Mouse (Mus musculus) liver, adult 2 months (tissue): Measurements from ENCODE around the gene Fam71a. TPM values are rescaled to one million over a fixed set of nuclear protein-coding genes. Genes with fewer than 3 reads are reported as not detected.
A peak's percentile ranks its signal among the peaks of the same experiment; 100 is the strongest.

Experiments
- DNase-seq: peaks from one replicate; pipeline ENCODE4 v3.0.0-alpha.2; 2011; ENCODE audit warnings: low read depth, low spot score; ENCODE audit errors: extremely low read depth
- H3K27ac ChIP-seq: fragments of 200-500 bp; replicated peaks from 2 replicates; pipeline ENCODE4 v1.5.1; 2012; ENCODE audit warnings: low read depth, mild to moderate bottlenecking, control low read depth, inconsistent platforms, low read length; ENCODE audit not compliant: insufficient read depth
- H3K27me3 ChIP-seq: fragments of 200-500 bp; 2 replicates; pipeline ENCODE4 v1.6.1; 2012; ENCODE audit warnings: mild to moderate bottlenecking, moderate library complexity, low read length, inconsistent platforms; ENCODE audit not compliant: control insufficient read depth, insufficient read depth
- H3K36me3 ChIP-seq: fragments of 200-500 bp; 2 replicates; pipeline ENCODE4 v1.6.1; 2012; ENCODE audit warnings: low read length, inconsistent platforms; ENCODE audit not compliant: control insufficient read depth, insufficient read depth
- H3K4me1 ChIP-seq: fragments of 200-500 bp; 2 replicates; pipeline ENCODE4 v1.6.1; 2011; ENCODE audit warnings: low read length; ENCODE audit not compliant: control insufficient read depth, insufficient read depth
- H3K4me3 ChIP-seq: fragments of 200-500 bp; 2 replicates; pipeline ENCODE4 v1.5.1; 2011; ENCODE audit warnings: low read depth, mild to moderate bottlenecking, control low read depth, low read length, moderate library complexity; ENCODE audit not compliant: insufficient read depth
- H3K79me2 ChIP-seq: fragments of 200-500 bp; 2 replicates; pipeline ENCODE4 v1.6.1; 2012; ENCODE audit warnings: inconsistent platforms, mild to moderate bottlenecking, low read length, moderate library complexity; ENCODE audit not compliant: control insufficient read depth, insufficient read depth
- H3K9ac ChIP-seq: fragments of 200-500 bp; 2 replicates; pipeline ENCODE4 v1.6.1; 2012; ENCODE audit warnings: low read depth, mild to moderate bottlenecking, control low read depth, inconsistent platforms, low read length
- CTCF ChIP-seq: fragments of 200-500 bp; IDR thresholded peaks from 2 replicates; pipeline ENCODE4 v1.5.1; 2011; ENCODE audit warnings: low read depth, low read length, control low read depth
- POLR2A ChIP-seq: fragments of 200-500 bp; IDR thresholded peaks from 2 replicates; pipeline ENCODE4 v1.6.1; 2011; ENCODE audit warnings: low read length, control low read depth; ENCODE audit not compliant: insufficient read depth; ENCODE audit errors: extremely low read depth
- WGBS: fragments of 180-500 bp; shearing (Covaris S2); methylation state at CpG from one replicate; pipeline ENCODE4 v1.1.7; 2018; 5-methylcytosine and 5-hydroxymethylcytosine counted together
- polyA plus RNA-seq: library from polyadenylated mRNA; depleted of rRNA; stranded (reverse); fragments of >200 nt; gene quantifications from 2 replicates; pipeline ENCODE4 v1.2.3, GENCODE M21; 2012
- total RNA-seq: library from RNA; depleted of rRNA; stranded (reverse); fragments of >200 nt; gene quantifications from 2 replicates; pipeline ENCODE4 v1.2.3, GENCODE M21; 2014

Gene Fam71a
- total and polyA plus RNA-seq, 2 experiments = not detected

DNA sequence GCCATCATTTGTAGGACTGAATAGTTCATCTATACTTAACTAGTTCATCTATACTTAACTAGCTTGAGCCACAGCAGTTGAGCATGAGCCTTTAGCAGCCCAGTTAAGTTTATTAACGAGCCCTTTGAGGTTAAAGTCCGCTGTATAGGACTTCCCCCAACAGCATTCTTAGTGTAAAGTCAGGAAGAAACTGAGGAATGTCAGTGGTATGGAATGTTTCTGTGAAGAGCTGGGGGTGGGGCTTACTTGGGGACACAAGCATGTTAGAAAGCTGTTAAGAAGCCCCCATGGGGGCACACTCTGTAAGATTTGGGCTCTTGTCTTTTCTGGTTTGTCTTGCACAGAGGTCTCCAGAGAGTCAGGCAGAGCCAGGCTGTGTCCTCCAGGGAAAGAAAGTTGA, 15.2 kb upstream of the Fam71a start:
- TF ChIP-seq CTCF = no peak
- no peak for TF ChIP-seq POLR2A
- no peak for DNase-seq
- 0 out of 2 replicates have a peak, but pooled peaks cover under 1% of the 10 kb centered on the region for H3K27me3 ChIP-seq
- H3K9ac ChIP-seq = no peak overlapping the region
- no peak overlapping the region for H3K27ac ChIP-seq
- 83% methylated on average over 2 of the region's 2 CpGs for WGBS
- H3K36me3 ChIP-seq = no peaks in the 10 kb centered on the region
- H3K79me2 ChIP-seq = no peaks in the 10 kb centered on the region
- no peak overlapping the region for H3K4me3 ChIP-seq
- peaks cover 12% of the 10 kb centered on the region for H3K4me1 ChIP-seq

DNA sequence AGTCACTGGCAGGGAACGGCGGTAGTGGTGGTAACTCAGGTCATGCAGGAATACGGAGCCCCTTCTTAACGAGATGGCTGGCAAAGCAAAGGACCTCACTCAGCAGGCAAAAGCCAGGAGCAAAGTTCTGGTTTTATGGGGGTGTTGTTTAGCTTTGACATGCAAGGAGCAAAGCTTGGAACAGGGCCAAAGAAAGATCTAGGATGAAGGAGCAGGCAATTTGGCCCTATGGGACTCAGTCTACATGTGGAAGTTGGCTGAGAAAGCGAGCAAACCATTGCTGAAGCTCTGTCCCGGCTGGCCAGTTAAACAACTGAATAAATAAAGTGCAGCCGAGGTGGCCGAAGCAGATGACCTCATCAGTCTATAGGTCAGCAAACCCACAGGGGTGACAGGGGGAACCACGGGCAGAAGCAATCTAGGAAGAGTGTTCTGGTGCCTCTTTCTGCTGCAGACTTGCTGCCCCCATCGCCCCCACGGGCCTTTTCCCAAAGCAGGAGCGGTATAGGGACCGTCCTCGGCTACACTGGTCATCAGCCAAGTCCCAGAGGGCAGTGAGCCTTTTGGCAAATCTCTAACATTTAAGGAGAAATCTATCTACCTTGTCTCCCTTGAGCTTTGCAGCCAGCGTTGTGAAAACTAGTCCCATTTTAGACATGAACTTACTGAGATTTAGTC, 14.0 kb upstream of the Fam71a start:
- TF ChIP-seq POLR2A (no peak), CTCF (no peak)
- H3K27me3 ChIP-seq = no peaks in the 10 kb centered on the region

DNA sequence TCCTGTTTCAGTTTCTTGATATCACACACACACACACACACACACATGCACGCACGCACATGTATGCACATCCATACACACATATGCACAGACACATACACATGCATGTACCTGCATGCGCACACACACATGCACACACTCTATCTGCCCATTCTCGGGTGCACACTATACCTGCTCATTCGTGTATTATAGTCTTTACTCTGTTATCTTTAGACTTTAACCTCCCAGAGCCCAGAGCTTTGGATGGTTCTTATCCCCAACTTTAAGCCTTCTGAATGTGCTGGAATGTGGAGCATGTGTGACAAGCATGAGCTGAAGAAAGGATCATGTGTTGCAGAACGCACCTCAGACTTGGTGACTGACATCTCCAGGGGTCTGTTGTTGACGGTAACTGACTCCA, 12.3 kb upstream of the Fam71a start:
- WGBS = 88% methylated on average over 7 of the region's 7 CpGs
- Histone ChIP-seq H3K79me2 (no peaks in the 10 kb centered on the region), H3K4me3 (no peak overlapping the region), H3K27me3 (no peaks in the 10 kb centered on the region), H3K27ac (no peak overlapping the region), H3K36me3 (no peaks in the 10 kb centered on the region), H3K4me1 (peaks cover 5% of the 10 kb centered on the region; the same call in 1 of the 2 replicates), H3K9ac (no peak overlapping the region)
- DNase-seq = no peak
- TF ChIP-seq CTCF (no peak), POLR2A (no peak)

More for the DNA sequence above, 14.0 kb upstream of the Fam71a start:
- 25% methylated on average over 15 of the region's 15 CpGs for WGBS
- H3K4me1 ChIP-seq = peaks cover 6% of the 10 kb centered on the region; the same call in 1 of the 2 replicates
- no peaks in the 10 kb centered on the region for H3K36me3 ChIP-seq
- no peak overlapping the region for H3K27ac ChIP-seq
- H3K4me3 ChIP-seq = peak overlapping the region; percentile 47; the same call in 1 of the 2 replicates
- H3K79me2 ChIP-seq = no peaks in the 10 kb centered on the region
- peak overlapping the region; percentile 48 for H3K9ac ChIP-seq
- DNase-seq = peak; percentile 49

DNA sequence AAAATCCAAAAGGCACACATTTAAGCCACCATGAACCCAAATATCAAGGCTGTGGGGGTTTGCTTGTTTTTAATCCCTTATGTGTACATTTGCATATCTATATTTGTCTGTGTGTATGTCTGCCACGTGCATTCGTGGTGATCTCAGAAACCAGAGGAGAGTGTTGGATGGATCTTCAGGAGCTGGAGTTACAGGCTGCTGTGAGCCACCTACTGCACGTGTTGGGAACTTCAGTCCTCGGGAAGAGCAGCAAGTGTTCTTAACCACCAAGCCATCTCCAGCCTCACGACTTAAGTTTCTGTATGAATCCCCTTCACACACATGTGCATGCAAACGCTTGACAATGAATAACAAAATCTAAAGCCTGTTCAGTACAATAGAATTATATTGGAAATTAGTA, 7.9 kb upstream of the Fam71a start:
- Histone ChIP-seq H3K36me3 (no peaks in the 10 kb centered on the region), H3K9ac (no peak overlapping the region), H3K4me1 (peaks cover 9% of the 10 kb centered on the region), H3K4me3 (no peak overlapping the region), H3K27ac (no peak overlapping the region), H3K79me2 (no peaks in the 10 kb centered on the region), H3K27me3 (no peaks in the 10 kb centered on the region)
- DNase-seq = peak; percentile 33
- TF ChIP-seq CTCF (peak; percentile 69), POLR2A (no peak)
- WGBS = 38% methylated on average over 6 of the region's 6 CpGs

DNA sequence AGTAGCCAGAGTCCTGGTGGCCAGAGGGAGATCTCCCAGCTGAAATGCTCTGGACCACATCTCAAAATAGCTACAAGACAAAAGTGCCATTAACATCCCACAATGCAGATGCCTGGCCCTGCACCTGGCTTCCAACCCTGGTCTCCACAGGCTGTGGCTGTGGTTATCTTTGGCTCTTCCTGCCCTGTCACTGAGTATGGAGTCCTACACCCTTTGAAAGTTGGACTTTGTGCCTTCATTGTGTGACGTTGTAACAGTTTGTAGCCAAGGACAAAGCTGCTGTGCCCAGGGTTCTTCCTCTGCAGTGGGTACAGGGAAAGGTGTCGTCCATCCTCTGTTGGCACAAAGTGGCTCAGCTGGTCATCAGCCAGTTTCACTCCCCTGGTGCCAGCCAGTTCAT, 5.8 kb upstream of the Fam71a start:
- TF ChIP-seq POLR2A (no peak), CTCF (no peak)
- 30% methylated on average over 2 of the region's 2 CpGs for WGBS
- no peak overlapping the region for H3K4me3 ChIP-seq
- no peaks in the 10 kb centered on the region for H3K36me3 ChIP-seq
- H3K79me2 ChIP-seq = no peaks in the 10 kb centered on the region
- DNase-seq = peak; percentile 93
- no peak overlapping the region for H3K9ac ChIP-seq
- peak overlapping the region; percentile 76 for H3K27ac ChIP-seq
- H3K4me1 ChIP-seq = peaks cover 9% of the 10 kb centered on the region
- H3K27me3 ChIP-seq = no peaks in the 10 kb centered on the region

DNA sequence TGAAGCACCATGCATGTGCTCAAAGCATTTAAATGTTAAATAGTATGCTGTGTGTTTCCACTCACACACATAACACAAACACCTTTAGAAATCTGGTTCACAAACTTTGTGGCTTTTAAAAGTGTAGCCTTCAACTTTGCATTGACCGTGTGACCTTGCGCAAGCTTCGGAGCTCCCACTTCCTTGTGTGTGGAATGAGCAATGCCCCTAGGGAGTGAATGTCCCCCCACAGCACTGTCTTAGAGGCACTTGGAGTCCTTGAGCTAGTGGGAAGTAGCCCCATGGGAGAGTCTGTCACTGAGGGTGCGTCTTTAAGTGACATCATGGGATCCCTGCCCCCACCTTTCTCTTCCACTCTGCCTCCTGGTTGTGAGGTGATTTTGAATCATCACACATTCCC, 1.6 kb upstream of the Fam71a start:
- H3K27ac ChIP-seq = no peak overlapping the region
- 82% methylated on average over 4 of the region's 4 CpGs for WGBS
- no peaks in the 10 kb centered on the region for H3K36me3 ChIP-seq
- no peak for DNase-seq
- no peaks in the 10 kb centered on the region for H3K27me3 ChIP-seq
- peaks cover 9% of the 10 kb centered on the region for H3K4me1 ChIP-seq
- no peak overlapping the region for H3K4me3 ChIP-seq
- TF ChIP-seq CTCF (no peak), POLR2A (no peak)
- no peak overlapping the region for H3K9ac ChIP-seq
- H3K79me2 ChIP-seq = no peaks in the 10 kb centered on the region
